Mouse (Mus musculus) forebrain, embryonic 11.5 days (tissue): ENCODE measurements around the gene Cbln1. TPM values are rescaled to one million over a fixed set of nuclear protein-coding genes. Genes with fewer than 3 reads are reported as not detected.
A peak's percentile ranks its signal among the peaks of the same experiment; 100 is the strongest.

Source experiments
- ATAC-seq: fragments of 200-750 bp; cut with Nextera tagmentation; replicated peaks from 2 replicates; pipeline ENCODE4 v1.8.0; 2017; ENCODE audit warnings: moderate TSS enrichment; ENCODE audit not compliant: low FRiP score
- DNase-seq: peaks from one replicate; pipeline ENCODE4 v3.0.0-alpha.2; 2017; ENCODE audit warnings: low spot score
- H3K27ac ChIP-seq: fragments of 300-500 bp; sonication (generic); 2 replicates; pipeline ENCODE4 v1.5.1; 2014; ENCODE audit warnings: low read depth, low read length
- H3K27me3 ChIP-seq: fragments of 300-500 bp; sonication (generic); 2 replicates; pipeline ENCODE4 v1.6.1; 2014; ENCODE audit warnings: mild to moderate bottlenecking, low read length, mixed read lengths; ENCODE audit not compliant: control insufficient read depth, insufficient read depth
- H3K36me3 ChIP-seq: fragments of 300-500 bp; sonication (generic); 2 replicates; pipeline ENCODE4 v1.6.1; 2014; ENCODE audit warnings: mild to moderate bottlenecking, low read length, moderate library complexity, mixed read lengths; ENCODE audit not compliant: control insufficient read depth, insufficient read depth
- H3K4me1 ChIP-seq: fragments of 300-500 bp; sonication (generic); replicated peaks from 2 replicates; pipeline ENCODE4 v1.6.1; 2014; ENCODE audit warnings: low read length, mixed read lengths; ENCODE audit not compliant: control insufficient read depth, insufficient read depth
- H3K4me2 ChIP-seq: fragments of 300-500 bp; sonication (generic); 2 replicates; pipeline ENCODE4 v1.6.1; 2014; ENCODE audit warnings: low read depth, mild to moderate bottlenecking, low read length, moderate library complexity, mixed read lengths; ENCODE audit not compliant: severe bottlenecking
- H3K4me3 ChIP-seq: fragments of 300-500 bp; sonication (generic); 2 replicates; pipeline ENCODE4 v1.5.1; 2014; ENCODE audit warnings: low read depth, low read length
- H3K9ac ChIP-seq: fragments of 300-500 bp; sonication (generic); 2 replicates; pipeline ENCODE4 v1.6.1; 2014; ENCODE audit warnings: low read length
- H3K9me3 ChIP-seq: fragments of 300-500 bp; sonication (generic); 2 replicates; pipeline ENCODE4 v1.6.1; 2016; ENCODE audit warnings: low read length, mixed read lengths; ENCODE audit not compliant: control insufficient read depth
- WGBS: fragments of 180-500 bp; shearing (Covaris S2); extraction: QIAGEN DNeasy Blood & Tissue Kit; methylation state at CpG from one replicate; pipeline ENCODE4 v1.1.7; 2014; 5-methylcytosine and 5-hydroxymethylcytosine counted together
- polyA plus RNA-seq: library from polyadenylated mRNA; unstranded; fragments of >200 nt; fragmentation: Nextera tagmentation; extraction: Ambion mirVana; gene quantifications from 2 replicates; pipeline ENCODE4 v1.2.1, GENCODE M21; 2014

Gene Cbln1
- 9.9 and 10.8 TPM in 2 replicates for polyA plus RNA-seq

- Histone ChIP-seq H3K27ac (0 out of 2 replicates have a peak within 1 kb of the TSS, but pooled peaks have one; percentile 20), H3K4me1 (peaks cover 15% of the 10 kb centered on the region; the same call in 1 of the 2 replicates), H3K36me3 (no peaks in the 10 kb centered on the region), H3K9me3 (no peaks in the 10 kb centered on the region), H3K27me3 (peaks cover 48% of the 10 kb centered on the region), H3K4me2 (peak within 1 kb of the TSS; percentile 95), H3K4me3 (peak within 1 kb of the TSS; percentile 57), H3K9ac (peak within 1 kb of the TSS; percentile 62)
- DNase-seq: peak; percentile 98
- peak; percentile 97 for ATAC-seq
- WGBS: under 1% methylated on average over 98 of the region's 122 CpGs
Measured at GRCm38 (mm10) chr8:87472271-87473236, at the start of gene Cbln1. TSS of gene Cbln1 (minus strand) at chr8:87472609.

GRCm38 (mm10) chr8:87517132-87517531, 44.7 kb upstream of the Cbln1 start:
- DNase-seq (no peak), ATAC-seq (no peak)
- H3K9me3 ChIP-seq: no peaks in the 10 kb centered on the region
- H3K36me3 ChIP-seq: no peaks in the 10 kb centered on the region
- H3K27me3 ChIP-seq: no peaks in the 10 kb centered on the region
- no peak overlapping the region for H3K9ac ChIP-seq
- H3K4me3 ChIP-seq: no peak overlapping the region
- H3K4me1 ChIP-seq: no peaks in the 10 kb centered on the region
- WGBS: 94% methylated on average over 3 of the region's 3 CpGs
- H3K27ac ChIP-seq: no peak overlapping the region
- no peak overlapping the region for H3K4me2 ChIP-seq

- Histone ChIP-seq H3K9ac (no peak overlapping the region), H3K36me3 (no peaks in the 10 kb centered on the region), H3K27ac (no peak overlapping the region), H3K4me3 (no peak overlapping the region), H3K4me1 (no peaks in the 10 kb centered on the region), H3K27me3 (no peaks in the 10 kb centered on the region), H3K9me3 (no peaks in the 10 kb centered on the region), H3K4me2 (no peak overlapping the region)
- ATAC-seq (no peak), DNase-seq (no peak)
- 92% methylated on average over 5 of the region's 5 CpGs for WGBS
Measured at GRCm38 (mm10) chr8:87513796-87514195, 41.4 kb upstream of the Cbln1 start.

GRCm38 (mm10) chr8:87513350-87513749, 40.9 kb upstream of the Cbln1 start:
- Histone ChIP-seq H3K9ac (no peak overlapping the region), H3K27me3 (no peaks in the 10 kb centered on the region), H3K27ac (no peak overlapping the region), H3K4me2 (no peak overlapping the region), H3K36me3 (no peaks in the 10 kb centered on the region), H3K4me3 (no peak overlapping the region), H3K4me1 (no peaks in the 10 kb centered on the region), H3K9me3 (no peaks in the 10 kb centered on the region)
- WGBS: 86% methylated on average over 3 of the region's 3 CpGs
- DNase-seq (no peak), ATAC-seq (no peak)

- Histone ChIP-seq H3K9ac (no peak overlapping the region), H3K9me3 (no peaks in the 10 kb centered on the region), H3K27ac (no peak overlapping the region), H3K4me1 (no peaks in the 10 kb centered on the region), H3K27me3 (no peaks in the 10 kb centered on the region), H3K36me3 (no peaks in the 10 kb centered on the region), H3K4me2 (no peak overlapping the region), H3K4me3 (no peak overlapping the region)
- no peak for DNase-seq
- no peak for ATAC-seq
- 88% methylated on average over 6 of the region's 6 CpGs for WGBS
Measured at GRCm38 (mm10) chr8:87512636-87513035, 40.2 kb upstream of the Cbln1 start.

GRCm38 (mm10) chr8:87507046-87507445, 34.6 kb upstream of the Cbln1 start:
- WGBS: 81% methylated on average over 9 of the region's 9 CpGs
- no peak for ATAC-seq
- H3K36me3 ChIP-seq: no peaks in the 10 kb centered on the region
- H3K4me2 ChIP-seq: no peak overlapping the region
- no peaks in the 10 kb centered on the region for H3K27me3 ChIP-seq
- H3K9ac ChIP-seq: no peak overlapping the region
- H3K4me3 ChIP-seq: no peak overlapping the region
- H3K27ac ChIP-seq: no peak overlapping the region
- no peaks in the 10 kb centered on the region for H3K4me1 ChIP-seq
- H3K9me3 ChIP-seq: no peaks in the 10 kb centered on the region
- no peak for DNase-seq

- Histone ChIP-seq H3K4me2 (no peak overlapping the region), H3K9me3 (no peaks in the 10 kb centered on the region), H3K9ac (no peak overlapping the region), H3K27me3 (no peaks in the 10 kb centered on the region), H3K4me3 (no peak overlapping the region), H3K36me3 (no peaks in the 10 kb centered on the region), H3K27ac (no peak overlapping the region), H3K4me1 (no peaks in the 10 kb centered on the region)
- DNase-seq: no peak
- 89% methylated on average over 5 of the region's 5 CpGs for WGBS
- ATAC-seq: no peak
Measured at GRCm38 (mm10) chr8:87504441-87504840, 32.0 kb upstream of the Cbln1 start.

- no peak for DNase-seq
- WGBS: 80% methylated on average over 6 of the region's 6 CpGs
- Histone ChIP-seq H3K9ac (no peak overlapping the region), H3K36me3 (no peaks in the 10 kb centered on the region), H3K4me1 (no peaks in the 10 kb centered on the region), H3K27ac (no peak overlapping the region), H3K9me3 (no peaks in the 10 kb centered on the region), H3K27me3 (no peaks in the 10 kb centered on the region), H3K4me3 (no peak overlapping the region), H3K4me2 (no peak overlapping the region)
- ATAC-seq: no peak
Measured at GRCm38 (mm10) chr8:87502684-87503083, 30.3 kb upstream of the Cbln1 start.
